Mouse (Mus musculus) cerebellum, adult 2 months (tissue): ENCODE measurements around the gene Sspo. TPM values are rescaled to one million over a fixed set of nuclear protein-coding genes. Genes with fewer than 3 reads are reported as not detected.
A peak's percentile ranks its signal among the peaks of the same experiment; 100 is the strongest.
"Not testable (repeated sequence)": the region's sequence is repeated elsewhere in the genome, so short reads cannot be mapped to it uniquely, and the experiment has no call there.

Experiments used
- DNase-seq, 2 experiments: peaks; one replicate each; pipeline ENCODE4 v3.0.0; 2021
- H3K27ac ChIP-seq: fragments of 200-500 bp; 2 replicates; pipeline ENCODE4 v1.5.1; 2012; ENCODE audit warnings: low read length, control low read depth, inconsistent platforms; ENCODE audit not compliant: insufficient read depth
- H3K27me3 ChIP-seq: fragments of 200-500 bp; 2 replicates; pipeline ENCODE4 v1.6.1; 2012; ENCODE audit warnings: inconsistent platforms, mild to moderate bottlenecking, low read length, moderate library complexity; ENCODE audit not compliant: control insufficient read depth, insufficient read depth
- H3K4me1 ChIP-seq: fragments of 200-500 bp; 2 replicates; pipeline ENCODE4 v1.6.1; 2011; ENCODE audit warnings: low read length; ENCODE audit not compliant: control insufficient read depth, insufficient read depth
- H3K4me3 ChIP-seq: fragments of 200-500 bp; replicated peaks from 2 replicates; pipeline ENCODE3; 2011; ENCODE audit warnings: mild to moderate bottlenecking, low read depth, low read length, control low read depth; ENCODE audit not compliant: insufficient read depth
- CTCF ChIP-seq: fragments of 200-500 bp; IDR thresholded peaks from 2 replicates; pipeline ENCODE4 v1.5.1; 2011; ENCODE audit warnings: low read depth, mild to moderate bottlenecking, control low read depth, low read length, moderate library complexity, borderline replicate concordance; ENCODE audit not compliant: insufficient read depth
- POLR2A ChIP-seq: fragments of 200-500 bp; IDR thresholded peaks from 2 replicates; pipeline ENCODE4 v1.6.1; 2011; ENCODE audit warnings: low read length, control low read depth, borderline replicate concordance; ENCODE audit not compliant: insufficient read depth
- WGBS: fragments of 180-500 bp; shearing (Covaris S2); methylation state at CpG from one replicate; pipeline ENCODE4 v1.1.7; 2018; 5-methylcytosine and 5-hydroxymethylcytosine counted together
- polyA plus RNA-seq: library from polyadenylated mRNA; depleted of rRNA; stranded (reverse); fragments of >200 nt; gene quantifications from 2 replicates; pipeline ENCODE4 v1.2.3, GENCODE M21; 2012

Sspo gene
- polyA plus RNA-seq, 1 experiment: 3.7 TPM

- DNase-seq: no peak
- TF ChIP-seq CTCF: no peak
- no peak for TF ChIP-seq POLR2A
- H3K4me3 ChIP-seq: no peak overlapping the region
- H3K27me3 ChIP-seq: no peaks in the 10 kb centered on the region
- H3K27ac ChIP-seq: no peak overlapping the region
- WGBS: 59% methylated on average over 8 of the region's 8 CpGs
- peaks cover 12% of the 10 kb centered on the region for H3K4me1 ChIP-seq
Measured at GRCm38 (mm10) chr6:48493136-48493730, 45.2 kb downstream of the Sspo start.

- Histone ChIP-seq H3K4me1 (no peaks in the 10 kb centered on the region), H3K4me3 (no peak overlapping the region), H3K27ac (no peak overlapping the region), H3K27me3 (no peaks in the 10 kb centered on the region)
- 58% methylated on average over 4 of the region's 4 CpGs for WGBS
- DNase-seq: no peak
- TF ChIP-seq CTCF (no peak), POLR2A (no peak)
Measured at GRCm38 (mm10) chr6:48497521-48497920, 49.5 kb downstream of the Sspo start.

- 2% methylated on average over 2 of the region's 2 CpGs for WGBS
- no peak for TF ChIP-seq POLR2A
- TF ChIP-seq CTCF: no peak
- H3K4me1 ChIP-seq: peaks cover 4% of the 10 kb centered on the region; the same call in 1 of the 2 replicates
- no peak overlapping the region for H3K27ac ChIP-seq
- no peak for DNase-seq
- H3K27me3 ChIP-seq: no peaks in the 10 kb centered on the region
- peak overlapping the region; percentile 84 for H3K4me3 ChIP-seq
Measured at GRCm38 (mm10) chr6:48503847-48504240, 55.8 kb downstream of the Sspo start.

- peak overlapping the region; percentile 49 for H3K27ac ChIP-seq
- peak; percentile 79 to 83 for DNase-seq
- peak overlapping the region; percentile 84 for H3K4me3 ChIP-seq
- H3K27me3 ChIP-seq: no peaks in the 10 kb centered on the region
- under 1% methylated on average over 26 of the region's 26 CpGs for WGBS
- TF ChIP-seq CTCF (no peak), POLR2A (peak; percentile 67; the same call in 1 of the 2 replicates)
- peaks cover 4% of the 10 kb centered on the region; the same call in 1 of the 2 replicates for H3K4me1 ChIP-seq
Measured at GRCm38 (mm10) chr6:48504241-48504854, 56.3 kb downstream of the Sspo start.

DNA sequence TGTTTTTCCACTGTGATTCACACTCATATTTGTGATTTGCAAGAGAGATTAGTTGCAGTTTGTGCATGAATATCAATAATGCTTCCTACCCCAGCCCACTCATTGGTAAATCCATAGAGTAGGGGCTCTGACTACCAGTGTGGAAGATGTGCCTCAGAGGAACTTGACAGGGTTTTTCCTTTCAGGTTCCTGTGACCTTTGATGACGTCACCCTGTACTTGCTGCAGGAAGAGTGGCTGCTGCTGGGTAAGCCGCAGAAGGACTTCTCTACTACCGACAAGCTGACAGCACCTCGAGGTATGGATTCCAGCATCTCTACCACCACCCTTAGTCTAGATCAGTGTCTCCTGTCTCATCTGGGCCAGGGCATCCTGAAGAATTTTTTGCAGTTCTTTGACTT, 60.1 kb downstream of the Sspo start:
- no peaks in the 10 kb centered on the region for H3K27me3 ChIP-seq
- no peak overlapping the region for H3K27ac ChIP-seq
- no peak overlapping the region for H3K4me3 ChIP-seq
- peaks cover 4% of the 10 kb centered on the region; the same call in 1 of the 2 replicates for H3K4me1 ChIP-seq
- 82% methylated on average over 4 of the region's 4 CpGs for WGBS
- no peak for TF ChIP-seq POLR2A
- TF ChIP-seq CTCF: no peak
- DNase-seq: no peak

- DNase-seq: no peak
- Histone ChIP-seq H3K4me3 (no peak overlapping the region), H3K27ac (no peak overlapping the region), H3K27me3 (no peaks in the 10 kb centered on the region), H3K4me1 (peaks cover 3% of the 10 kb centered on the region)
- 75% methylated on average over 4 of the region's 4 CpGs for WGBS
- TF ChIP-seq POLR2A: no peak
- no peak for TF ChIP-seq CTCF
Measured at GRCm38 (mm10) chr6:48510426-48510825, 62.4 kb downstream of the Sspo start.

DNA sequence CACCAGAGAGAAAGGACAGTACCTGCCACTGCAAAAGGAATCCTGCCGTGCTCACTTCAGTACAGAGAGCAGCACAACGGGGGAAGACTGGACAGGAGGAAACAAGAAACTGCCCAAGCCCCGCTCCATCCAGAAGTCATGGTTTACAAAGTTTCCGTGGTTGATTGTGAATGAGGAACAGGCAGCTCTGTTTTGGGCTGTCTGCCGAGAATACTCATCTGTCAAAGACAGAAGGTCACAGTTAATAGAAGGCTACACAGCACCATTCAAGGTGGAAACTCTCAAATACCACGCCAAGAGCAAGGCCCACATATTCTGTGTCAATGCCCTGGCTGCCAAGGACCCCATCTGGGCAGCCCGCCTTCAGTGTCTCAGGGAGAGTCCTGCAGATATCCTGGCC, 63.8 kb downstream of the Sspo start:
- DNase-seq: no peak
- no peaks in the 10 kb centered on the region; the same call in 1 of the 2 replicates for H3K4me1 ChIP-seq
- WGBS: 80% methylated on average over 7 of the region's 7 CpGs
- no peak overlapping the region for H3K27ac ChIP-seq
- H3K4me3 ChIP-seq: no peak overlapping the region
- TF ChIP-seq CTCF (no peak), POLR2A (no peak)
- H3K27me3 ChIP-seq: no peaks in the 10 kb centered on the region

- not testable (repeated sequence) for H3K27ac ChIP-seq, DNase-seq, H3K4me1 ChIP-seq, H3K27me3 ChIP-seq, H3K4me3 ChIP-seq
- 98% methylated on average over 12 of the region's 16 CpGs for WGBS
Measured at GRCm38 (mm10) chr6:48524882-48525281, 76.9 kb downstream of the Sspo start.
